Mouse (Mus musculus) myocyte (in vitro differentiated cells): ENCODE data around the gene Rabgap1l. TPM values are rescaled to one million over a fixed set of nuclear protein-coding genes. Genes with fewer than 3 reads are reported as not detected.

Experiments
- H3K27me3 ChIP-seq: one replicate; pipeline ENCODE4 v1.6.1; 2011; ENCODE audit not compliant: control insufficient read depth, insufficient read depth, insufficient read length
- H3K36me3 ChIP-seq: one replicate; pipeline ENCODE4 v1.6.1; 2011; ENCODE audit not compliant: control insufficient read depth, insufficient read depth
- H3K4me2 ChIP-seq: one replicate; pipeline ENCODE4 v1.6.1; 2011; ENCODE audit warnings: low read depth, control low read depth
- H3K4me3 ChIP-seq: one replicate; pipeline ENCODE4 v1.5.1; 2011; ENCODE audit warnings: mild to moderate bottlenecking, control low read depth, moderate library complexity
- H3K79me2 ChIP-seq: one replicate; pipeline ENCODE4 v1.6.1; 2011; ENCODE audit not compliant: control insufficient read depth, insufficient read depth
- H3ac ChIP-seq: one replicate; pipeline ENCODE4 v1.6.1; 2011; ENCODE audit not compliant: control insufficient read depth, insufficient read length
- CEBPB ChIP-seq: IDR thresholded peaks from 2 replicates; pipeline ENCODE4 v1.6.1; 2011; ENCODE audit warnings: mild to moderate bottlenecking, moderate library complexity; ENCODE audit not compliant: poor library complexity, insufficient read depth, severe bottlenecking
- E2F4 ChIP-seq: IDR thresholded peaks from one replicate; pipeline ENCODE4 v1.6.1; 2011; ENCODE audit warnings: mild to moderate bottlenecking, control low read depth, moderate library complexity; ENCODE audit not compliant: insufficient read depth
- MAX ChIP-seq: IDR thresholded peaks from one replicate; pipeline ENCODE4 v1.6.1; 2011; ENCODE audit warnings: low read depth, mild to moderate bottlenecking, control low read depth
- MYOD1 ChIP-seq, 3 experiments: IDR thresholded peaks; one replicate each; pipeline ENCODE4 v1.6.1; 2011; ENCODE audit warnings: control low read depth in 2 of 3, low read depth in 2 of 3, mild to moderate bottlenecking in 2 of 3, moderate library complexity in 1 of 3; ENCODE audit not compliant: insufficient read length in 2 of 3, control insufficient read depth in 1 of 3
- MYOG ChIP-seq, 3 experiments: IDR thresholded peaks; one replicate each; pipeline ENCODE4 v1.6.1; 2011; ENCODE audit warnings: control low read depth in 2 of 3, low read depth in 2 of 3, mild to moderate bottlenecking in 2 of 3; ENCODE audit not compliant: insufficient read length in 2 of 3, control insufficient read depth in 1 of 3, insufficient read depth in 1 of 3
- POLR2A ChIP-seq: IDR thresholded peaks from one replicate; pipeline ENCODE4 v1.6.1; 2011; ENCODE audit warnings: low read depth, mild to moderate bottlenecking, control low read depth, moderate library complexity; ENCODE audit not compliant: insufficient read length
- POLR2AphosphoS2 ChIP-seq: IDR thresholded peaks from one replicate; pipeline ENCODE4 v1.6.1; 2011; ENCODE audit warnings: low read depth, control low read depth; ENCODE audit not compliant: insufficient read length
- REST ChIP-seq: IDR thresholded peaks from one replicate; pipeline ENCODE4 v1.6.1; 2011; ENCODE audit warnings: mild to moderate bottlenecking, control low read depth, moderate library complexity; ENCODE audit not compliant: insufficient read depth, insufficient read length
- SRF ChIP-seq: IDR thresholded peaks from one replicate; pipeline ENCODE4 v1.6.1; 2011; ENCODE audit warnings: low read depth; ENCODE audit not compliant: control insufficient read depth, insufficient read length
- TCF12 ChIP-seq: IDR thresholded peaks from one replicate; pipeline ENCODE4 v1.6.1; 2011; ENCODE audit warnings: mild to moderate bottlenecking, control low read depth; ENCODE audit not compliant: poor library complexity, insufficient read depth, severe bottlenecking
- TCF3 ChIP-seq: IDR thresholded peaks from one replicate; pipeline ENCODE4 v1.6.1; 2011; ENCODE audit warnings: low read depth, control low read depth; ENCODE audit not compliant: insufficient read length
- USF1 ChIP-seq: IDR thresholded peaks from one replicate; pipeline ENCODE4 v1.6.1; 2011; ENCODE audit warnings: low read depth, mild to moderate bottlenecking, control low read depth, moderate library complexity
- polyA plus RNA-seq: library from polyadenylated mRNA; unstranded; fragments of >200 nt; fragmentation: generic; extraction: Trizol; gene quantifications from one replicate; pipeline ENCODE4 v1.2.1, GENCODE M21; 2012; ENCODE audit warnings: missing spikeins

Rabgap1l gene
- polyA plus RNA-seq = 6.3 TPM

DNA sequence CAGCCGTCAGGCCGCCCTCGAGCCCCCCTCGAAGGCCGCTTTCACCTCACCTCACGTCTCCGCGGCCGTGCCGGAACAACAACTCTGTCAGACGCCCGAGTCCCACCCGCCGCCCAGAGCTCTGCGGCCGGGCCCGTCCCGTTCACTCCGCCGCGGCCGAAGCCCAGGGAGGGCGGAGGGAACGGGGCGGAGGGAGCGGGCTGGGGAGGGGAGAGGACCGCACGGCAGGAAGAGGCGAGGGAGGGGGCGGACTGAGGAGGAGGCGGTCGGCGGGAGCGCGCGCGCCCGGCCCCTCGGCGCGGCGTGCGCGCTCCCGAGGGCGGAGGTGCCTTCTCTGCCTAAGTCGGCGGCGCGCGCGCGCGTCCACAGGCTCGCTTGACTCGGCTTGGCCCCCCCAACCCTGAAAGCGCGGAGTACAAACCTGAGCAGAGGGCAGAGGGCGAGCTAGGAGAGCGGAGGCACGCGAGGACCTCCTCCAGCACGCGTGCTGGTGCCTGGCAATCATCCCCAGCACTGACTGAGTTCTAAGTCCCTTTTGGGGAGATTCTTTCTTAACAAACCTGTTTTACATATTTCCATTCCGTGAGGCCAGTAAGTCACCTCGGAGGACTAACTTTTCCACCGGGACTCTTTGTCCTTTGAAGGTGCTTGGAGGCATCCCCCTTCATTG lies at the start of gene Rabgap1l:
TSS of gene Rabgap1l (minus strand) at position 526 of the 670 bp plus-strand sequence.
- Histone ChIP-seq H3K79me2 (peaks cover 12% of the 10 kb centered on the region), H3K4me3 (peak within 1 kb of the TSS; percentile 54), H3ac (peak within 1 kb of the TSS; percentile 44), H3K4me2 (peak within 1 kb of the TSS; percentile 75), H3K36me3 (no peaks in the 10 kb centered on the region), H3K27me3 (no peaks in the 10 kb centered on the region)
- TF ChIP-seq TCF12 (no peak), SRF (no peak), MYOD1 (IDR thresholded peaks at IDR 0.05; ENCODE audit: control insufficient read depth in 1 of 3, insufficient read length in 2 of 3, low read depth in 2 of 3) (no peak), POLR2A (peak; percentile 55), REST (no peak), USF1 (no peak)

DNA sequence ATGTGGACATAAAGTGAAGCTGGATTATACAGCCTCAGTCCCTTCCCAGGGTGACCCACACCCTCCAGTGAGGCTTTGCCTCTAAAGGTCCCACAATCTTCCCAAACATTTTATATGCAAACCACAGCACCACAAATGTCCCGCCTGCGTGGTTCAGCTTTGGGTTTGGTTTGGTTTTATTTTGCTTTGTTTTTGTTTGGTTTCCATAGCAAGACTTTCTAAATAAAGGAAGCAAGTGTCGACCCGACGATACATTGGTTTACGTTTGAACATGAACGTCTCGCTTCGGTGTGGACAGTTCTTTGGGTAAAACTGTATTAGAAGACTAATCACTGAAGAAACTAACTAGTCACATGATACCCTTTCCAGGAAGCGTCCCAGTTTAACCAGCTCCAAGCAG lies 49.6 kb upstream of the Rabgap1l start:
- TF ChIP-seq SRF (no peak), POLR2A (no peak), MYOG (IDR thresholded peaks at IDR 0.05; ENCODE audit: control insufficient read depth in 1 of 3, insufficient read depth in 1 of 3, insufficient read length in 2 of 3, low read depth in 2 of 3) (no peak), TCF12 (no peak), MAX (no peak), TCF3 (no peak), CEBPB (no peak), MYOD1 (IDR thresholded peaks at IDR 0.05; ENCODE audit: control insufficient read depth in 1 of 3, insufficient read length in 2 of 3, low read depth in 2 of 3) (no peak), E2F4 (no peak), REST (no peak), POLR2AphosphoS2 (no peak)
- no peak overlapping the region for H3ac ChIP-seq
- H3K36me3 ChIP-seq = no peaks in the 10 kb centered on the region
- H3K4me3 ChIP-seq = no peak overlapping the region
- peak overlapping the region; percentile 40 for H3K4me2 ChIP-seq
- H3K27me3 ChIP-seq = no peaks in the 10 kb centered on the region
- no peaks in the 10 kb centered on the region for H3K79me2 ChIP-seq

DNA sequence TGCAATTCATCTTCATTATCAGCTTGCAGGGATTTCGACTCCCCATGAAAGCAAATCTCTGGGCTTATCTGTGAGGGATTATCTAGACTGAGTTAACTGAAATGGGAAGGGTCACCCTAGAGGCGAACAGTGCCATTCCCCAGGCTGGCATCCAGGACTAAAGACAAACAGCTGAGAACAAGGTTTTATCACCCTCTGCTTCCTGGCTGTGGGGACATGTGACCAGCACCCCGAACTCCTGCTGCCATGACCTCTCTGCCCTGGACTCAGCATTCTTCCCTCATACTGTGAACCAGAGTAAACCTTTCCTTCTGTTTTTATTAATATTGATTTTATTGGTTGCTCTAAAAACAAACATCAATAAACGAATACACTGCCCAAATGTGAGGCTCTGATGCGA lies 47.6 kb upstream of the Rabgap1l start:
- Histone ChIP-seq H3ac (no peak overlapping the region), H3K4me2 (no peak overlapping the region), H3K79me2 (no peaks in the 10 kb centered on the region), H3K36me3 (no peaks in the 10 kb centered on the region), H3K27me3 (no peaks in the 10 kb centered on the region), H3K4me3 (no peak overlapping the region)
- TF ChIP-seq E2F4 (no peak), TCF3 (no peak), MYOG (IDR thresholded peaks at IDR 0.05; ENCODE audit: control insufficient read depth in 1 of 3, insufficient read depth in 1 of 3, insufficient read length in 2 of 3, low read depth in 2 of 3) (peak in 1 of 3 experiments; percentile 23), MYOD1 (IDR thresholded peaks at IDR 0.05; ENCODE audit: control insufficient read depth in 1 of 3, insufficient read length in 2 of 3, low read depth in 2 of 3) (peak in 1 of 3 experiments; percentile 50), USF1 (peak; percentile 53), POLR2AphosphoS2 (no peak), SRF (no peak), TCF12 (no peak), POLR2A (no peak), REST (no peak), MAX (no peak), CEBPB (no peak)

DNA sequence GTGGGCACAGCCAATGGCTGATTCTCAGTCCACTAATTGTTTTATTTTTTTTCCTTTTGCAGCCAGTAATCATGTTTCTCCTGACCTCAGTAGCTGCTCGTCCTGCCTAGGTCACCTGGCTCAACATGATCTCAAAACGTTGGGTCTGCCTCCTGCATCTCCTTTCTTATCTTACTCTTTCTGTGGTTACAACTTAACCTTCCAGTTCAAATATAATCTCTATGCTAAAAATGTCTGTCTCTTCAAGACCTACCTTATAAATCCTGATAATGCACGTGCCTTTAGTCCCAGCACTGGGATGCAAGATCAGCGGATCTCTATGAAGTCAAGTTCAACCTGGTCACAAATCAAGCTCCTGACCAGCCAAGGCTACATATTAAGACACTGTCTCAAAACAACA lies 46.1 kb upstream of the Rabgap1l start:
- TF ChIP-seq USF1 = no peak
- no peak for TF ChIP-seq POLR2A
- no peak for TF ChIP-seq SRF
- TF ChIP-seq POLR2AphosphoS2 = no peak
- TF ChIP-seq MAX = no peak
- TF ChIP-seq TCF3 = no peak
- TF ChIP-seq MYOG (IDR thresholded peaks at IDR 0.05; ENCODE audit: control insufficient read depth in 1 of 3, insufficient read depth in 1 of 3, insufficient read length in 2 of 3, low read depth in 2 of 3) = no peak
- no peak for TF ChIP-seq REST
- TF ChIP-seq CEBPB = no peak
- TF ChIP-seq TCF12 = no peak
- no peak for TF ChIP-seq MYOD1 (IDR thresholded peaks at IDR 0.05; ENCODE audit: control insufficient read depth in 1 of 3, insufficient read length in 2 of 3, low read depth in 2 of 3)
- Histone ChIP-seq H3K4me3 (no peak overlapping the region), H3K4me2 (peak overlapping the region; percentile 44), H3K79me2 (no peaks in the 10 kb centered on the region), H3K27me3 (no peaks in the 10 kb centered on the region), H3ac (no peak overlapping the region), H3K36me3 (no peaks in the 10 kb centered on the region)
